Mouse (Mus musculus): ENCODE data around the gene Kansl1.

Gene Kansl1

DNA sequence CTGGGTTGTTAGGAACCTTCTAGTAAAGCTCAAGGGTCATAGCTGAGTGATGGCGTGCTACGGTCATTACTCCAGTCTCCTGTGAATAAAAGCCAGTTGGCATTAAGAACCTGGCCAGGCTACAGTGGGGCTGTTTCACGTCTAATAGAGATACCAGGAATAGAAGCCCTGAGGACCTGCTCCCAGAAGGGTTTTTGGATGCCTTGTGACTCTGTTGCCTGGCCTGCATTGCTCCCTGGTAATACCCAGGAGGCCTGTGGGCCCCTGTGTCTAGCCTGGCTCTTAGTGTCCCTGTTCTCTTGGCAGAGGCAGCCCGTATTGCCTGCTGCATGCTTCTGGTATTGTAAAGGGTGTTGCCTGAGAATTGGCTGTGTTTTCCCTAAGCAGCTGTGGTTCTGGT lies 161.5 kb downstream of the Kansl1 start:
- DNase-seq (ENCODE audit: low spot score) = no peak

- DNase-seq (ENCODE audit: low spot score) = no peak
Measured at GRCm38 (mm10) chr11:104306483-104306882, 162.2 kb downstream of the Kansl1 start.

DNA sequence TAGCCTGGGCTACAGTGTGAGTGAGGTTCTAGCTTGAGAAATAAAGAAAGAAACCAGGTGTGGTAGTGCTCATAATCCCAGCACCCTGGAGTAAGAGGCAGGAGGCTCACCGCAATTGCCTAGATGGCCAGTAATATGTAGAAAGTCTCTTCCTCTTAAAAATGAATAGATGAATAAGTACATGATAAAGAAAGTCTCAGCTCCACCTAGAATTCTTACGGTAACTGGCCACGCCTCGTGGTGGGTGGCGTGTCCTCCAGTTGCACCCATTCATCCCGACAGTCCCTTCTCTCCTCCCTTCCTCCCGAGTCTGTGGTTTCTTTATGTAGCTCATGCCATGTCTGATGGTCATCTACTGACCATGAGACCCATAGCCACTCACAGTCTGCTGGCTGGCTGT lies 162.9 kb downstream of the Kansl1 start:
- DNase-seq (ENCODE audit: low spot score) = no peak

DNA sequence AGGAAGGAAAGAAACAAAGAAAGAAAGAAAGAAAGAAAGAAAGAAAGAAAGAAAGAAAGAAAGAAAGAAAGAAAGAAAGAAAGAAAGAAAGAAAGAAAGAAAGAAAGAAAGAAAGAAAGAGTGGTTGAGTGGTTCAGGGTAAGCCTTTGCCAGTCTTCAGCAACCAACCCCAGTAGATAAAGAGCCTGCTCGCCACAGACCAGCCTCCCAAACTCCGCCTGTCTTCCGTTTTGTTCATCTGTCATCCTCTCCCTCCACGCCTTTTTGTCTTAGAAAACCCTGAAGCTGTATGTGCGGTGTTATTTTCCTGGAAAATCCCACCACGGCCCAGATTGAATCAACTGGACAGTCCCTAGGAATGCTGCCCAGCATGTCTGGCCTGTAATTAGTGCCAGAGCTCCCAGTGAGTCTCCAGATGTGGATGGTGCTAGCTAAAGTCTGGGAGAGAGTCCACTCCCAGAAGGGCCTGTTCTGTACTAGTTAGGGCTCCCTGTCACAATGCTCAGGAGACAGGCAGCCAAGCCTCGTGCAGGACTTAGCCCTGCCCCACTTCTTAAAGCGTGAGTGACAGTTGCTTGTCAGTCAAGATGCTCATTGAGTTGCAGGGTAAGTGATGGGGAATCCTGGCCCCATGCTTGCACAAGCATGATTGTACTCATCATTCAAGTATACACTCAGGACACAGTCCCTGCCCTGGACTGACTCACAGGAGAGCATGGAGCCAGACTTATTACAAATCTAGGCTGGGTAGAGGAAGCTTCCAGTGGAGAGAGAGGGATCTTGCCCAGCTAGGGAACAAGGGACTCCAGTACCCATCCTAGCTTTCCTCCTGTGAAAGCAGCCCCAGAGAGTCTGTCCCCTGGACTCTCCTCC lies 165.3 kb downstream of the Kansl1 start:
- DNase-seq (ENCODE audit: low spot score) = no peak

DNA sequence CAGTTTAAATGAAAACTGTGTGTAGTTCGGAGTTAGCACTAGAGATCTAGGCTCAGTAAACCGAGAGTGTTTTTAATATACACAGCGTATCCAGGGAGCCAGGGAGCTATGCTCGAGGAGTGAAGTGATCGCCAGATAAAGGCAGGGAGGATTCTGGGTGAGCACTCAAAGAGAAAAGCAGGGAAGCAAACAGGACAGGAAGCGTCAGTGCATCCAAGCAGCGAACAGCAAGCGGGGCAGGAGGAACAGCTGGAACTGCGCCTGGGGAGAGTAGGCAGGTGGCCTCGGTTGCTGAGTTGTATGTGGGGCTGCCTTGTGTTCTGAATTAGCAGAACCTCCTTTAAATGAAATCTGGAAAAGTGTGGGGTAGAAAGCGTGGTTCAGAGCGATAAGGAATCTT lies 166.0 kb downstream of the Kansl1 start:
- no peak for DNase-seq (ENCODE audit: low spot score)

- DNase-seq (ENCODE audit: low spot score) = no peak
Measured at GRCm38 (mm10) chr11:104297671-104298070, 171.0 kb downstream of the Kansl1 start.

DNA sequence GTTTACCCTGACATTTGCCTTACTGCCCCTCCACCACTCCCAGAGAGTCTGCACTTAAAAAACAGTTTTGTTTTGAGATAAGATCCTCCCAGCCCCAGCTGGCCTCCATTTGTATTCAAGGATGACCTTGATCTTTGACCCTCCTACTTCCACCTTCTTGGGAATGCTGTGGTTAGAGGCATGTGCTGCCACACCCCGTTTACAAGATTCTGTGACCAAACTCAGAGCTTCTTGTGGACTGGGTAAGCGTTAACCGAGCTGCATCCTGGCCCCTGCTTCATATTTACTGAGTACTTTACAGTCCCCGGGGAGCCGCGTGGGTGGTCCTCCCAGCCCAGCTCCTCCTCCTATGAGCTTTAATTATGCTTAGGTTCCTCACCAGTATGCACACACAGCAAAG lies 173.0 kb downstream of the Kansl1 start:
- no peak for DNase-seq (ENCODE audit: low spot score)

DNA sequence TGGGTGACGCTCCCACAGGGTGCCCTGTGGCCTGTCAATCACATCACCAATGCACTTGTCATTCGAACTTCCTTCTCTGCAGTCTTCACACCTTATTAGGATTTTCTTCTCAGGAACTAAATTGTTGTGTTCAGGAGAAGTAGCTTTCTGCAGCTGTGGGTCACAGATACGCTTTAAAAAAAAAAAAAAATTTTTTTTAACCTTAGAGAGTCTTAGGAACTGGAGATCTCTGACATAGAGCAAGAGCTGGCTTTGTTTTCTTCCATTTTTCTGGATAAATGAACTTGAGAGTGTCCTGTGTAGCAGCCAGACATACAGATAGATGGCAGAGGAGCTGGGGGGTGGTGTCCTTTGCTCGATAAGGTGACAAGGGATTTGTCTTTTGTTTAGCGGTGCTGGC lies 173.5 kb downstream of the Kansl1 start:
- DNase-seq (ENCODE audit: low spot score) = no peak

GRCm38 (mm10) chr11:104293241-104293640 lies 175.4 kb downstream of the Kansl1 start:
- DNase-seq (ENCODE audit: low spot score) = no peak

DNA sequence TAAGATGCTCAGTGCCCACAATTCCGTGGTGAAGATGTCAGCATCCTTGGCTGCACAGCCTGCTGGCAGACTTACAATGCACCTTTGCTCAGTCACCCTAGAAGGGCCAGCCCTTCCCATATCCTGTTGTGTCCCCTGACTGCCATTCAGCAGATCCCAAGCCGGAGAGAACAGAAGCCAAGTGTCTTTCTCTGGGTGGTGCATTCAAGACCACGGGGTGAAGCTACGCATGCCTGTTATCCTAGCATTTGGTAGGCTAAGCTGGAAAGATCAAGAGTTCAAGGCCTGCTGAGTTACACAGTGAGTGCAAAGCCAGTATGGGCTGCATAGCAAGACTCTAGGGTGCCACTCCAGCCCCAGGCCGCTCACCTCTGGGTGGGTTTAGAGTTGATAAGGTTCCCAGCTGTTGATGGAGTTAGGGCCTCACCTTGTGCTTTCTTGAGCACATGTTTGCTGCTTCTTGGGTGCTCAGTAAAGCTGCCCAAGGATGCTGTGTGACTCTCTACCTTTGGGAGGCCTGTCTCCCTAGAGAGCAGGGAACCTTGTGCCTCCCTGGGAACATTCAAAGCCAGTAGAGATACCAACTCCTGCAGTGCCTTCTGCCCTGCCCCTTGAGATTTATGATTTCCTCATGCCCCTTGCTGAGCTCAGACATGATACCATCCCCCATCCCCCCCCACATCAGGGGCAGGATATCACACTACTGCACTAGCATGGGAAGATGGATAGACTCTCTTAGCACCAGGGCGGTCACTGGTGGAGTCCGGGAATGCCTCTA lies 176.0 kb downstream of the Kansl1 start:
- DNase-seq (ENCODE audit: low spot score) = no peak

GRCm38 (mm10) chr11:104289199-104290031 lies 179.2 kb downstream of the Kansl1 start:
- DNase-seq (ENCODE audit: low spot score) = peak; percentile 56

DNA sequence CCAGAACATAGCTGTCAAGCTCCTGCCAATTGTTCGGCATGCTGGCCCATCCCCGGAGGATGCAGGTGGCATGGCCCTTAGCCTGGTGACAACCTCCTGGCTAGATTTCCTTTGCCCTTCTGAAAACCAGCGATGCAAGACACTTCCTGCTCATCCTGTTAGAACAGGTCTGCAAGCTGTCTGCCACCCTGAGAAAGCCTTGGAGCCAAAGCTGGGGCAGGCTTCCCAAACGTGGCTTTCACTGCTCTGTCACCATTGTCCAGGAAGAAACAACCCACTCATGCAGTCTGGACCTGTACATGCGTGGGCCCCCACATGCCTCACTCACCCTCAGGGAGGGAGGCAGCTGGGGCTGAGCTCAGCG lies 179.8 kb downstream of the Kansl1 start:
- no peak for DNase-seq (ENCODE audit: low spot score)

- DNase-seq (ENCODE audit: low spot score) = no peak
Measured at GRCm38 (mm10) chr11:104287113-104287512, 181.5 kb downstream of the Kansl1 start.

Measured in lung, postnatal 25 days (tissue).